Mouse (Mus musculus) intestine, embryonic 16.5 days (tissue): ENCODE measurements around the gene Gm28551. TPM values are rescaled to one million over a fixed set of nuclear protein-coding genes. Genes with fewer than 3 reads are reported as not detected.

Experiments used
- ATAC-seq: fragments of 200-750 bp; cut with Nextera tagmentation; 2 replicates; pipeline ENCODE4 v1.8.0; 2017; ENCODE audit warnings: moderate TSS enrichment, moderate library complexity
- H3K27ac ChIP-seq: fragments of 300-500 bp; sonication (generic); 2 replicates; pipeline ENCODE4 v1.5.1; 2014; ENCODE audit warnings: mild to moderate bottlenecking, low read length
- H3K27me3 ChIP-seq: fragments of 300-500 bp; sonication (generic); replicated peaks from 2 replicates; pipeline ENCODE4 v1.6.1; 2014; ENCODE audit warnings: low read length, control low read depth, mixed read lengths; ENCODE audit not compliant: control insufficient read depth, insufficient read depth
- H3K36me3 ChIP-seq: fragments of 300-500 bp; sonication (generic); 2 replicates; pipeline ENCODE4 v1.6.1; 2014; ENCODE audit warnings: low read length, control low read depth; ENCODE audit not compliant: control insufficient read depth, insufficient read depth
- H3K4me1 ChIP-seq: fragments of 300-500 bp; sonication (generic); 2 replicates; pipeline ENCODE4 v1.6.1; 2014; ENCODE audit warnings: low read length, control low read depth, mixed read lengths; ENCODE audit not compliant: control insufficient read depth, insufficient read depth
- H3K4me2 ChIP-seq: fragments of 300-500 bp; sonication (generic); 2 replicates; pipeline ENCODE4 v1.6.1; 2014; ENCODE audit warnings: low read depth, low read length, control low read depth
- H3K4me3 ChIP-seq: fragments of 300-500 bp; sonication (generic); 2 replicates; pipeline ENCODE4 v1.5.1; 2014; ENCODE audit warnings: mild to moderate bottlenecking, low read length
- H3K9ac ChIP-seq: fragments of 300-500 bp; sonication (generic); 2 replicates; pipeline ENCODE4 v1.6.1; 2014; ENCODE audit warnings: low read depth, low read length
- H3K9me3 ChIP-seq: fragments of 300-500 bp; sonication (generic); 2 replicates; pipeline ENCODE4 v1.6.1; 2016; ENCODE audit warnings: low read length, control low read depth; ENCODE audit not compliant: control insufficient read depth
- WGBS: fragments of 180-500 bp; shearing (Covaris S2); extraction: QIAGEN DNeasy Blood & Tissue Kit; methylation state at CpG from one replicate; pipeline ENCODE4 v1.1.7; 2014; 5-methylcytosine and 5-hydroxymethylcytosine counted together
- polyA plus RNA-seq: library from polyadenylated mRNA; unstranded; fragments of >200 nt; fragmentation: Nextera tagmentation; extraction: Ambion mirVana; gene quantifications from 2 replicates; pipeline ENCODE4 v1.2.1, GENCODE M21; 2015

Gm28551 gene
- polyA plus RNA-seq, 1 experiment from 2014 or later: 0.53 TPM

DNA sequence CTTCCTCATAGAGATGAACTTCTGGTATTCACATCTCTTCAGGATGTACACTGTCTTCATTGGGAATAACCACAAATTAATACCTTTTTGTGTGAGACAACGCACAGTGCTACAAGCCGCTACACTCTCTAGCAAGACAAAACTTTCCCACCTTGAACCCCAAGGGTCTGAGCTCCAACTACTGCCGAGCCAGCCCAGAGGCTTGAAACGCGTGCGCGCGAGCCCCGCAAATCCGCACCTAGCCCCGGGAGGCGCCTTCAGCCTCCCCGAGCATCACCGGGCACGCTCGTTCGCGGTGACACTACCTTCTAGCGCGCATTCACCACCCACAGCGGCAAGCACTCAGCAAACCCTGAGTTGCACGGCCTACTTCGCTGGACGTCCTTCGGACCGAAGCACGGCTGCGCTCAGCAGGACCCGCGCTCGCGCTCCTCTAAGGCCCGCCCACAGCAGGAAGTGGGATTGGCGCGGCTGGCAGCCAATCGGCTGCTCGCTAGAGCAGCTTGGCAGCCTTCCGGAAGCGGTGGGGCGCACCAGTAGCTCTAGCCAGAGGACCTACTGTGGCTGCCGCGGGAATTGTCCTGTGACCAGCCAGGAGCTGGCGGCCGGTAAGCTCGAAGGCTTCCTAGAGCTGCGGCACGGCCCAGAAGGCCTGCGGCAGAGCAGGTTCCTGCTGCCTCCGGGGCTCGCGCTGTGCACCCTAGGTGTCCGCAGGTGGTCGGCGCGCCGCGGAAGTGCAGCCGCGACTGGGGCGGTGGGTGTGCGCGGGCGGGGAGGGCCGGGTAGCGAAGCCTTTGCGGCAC is 55.7 kb downstream of the Gm28551 start, which contains the start of the genes Pms1, Ormdl1 and Gm28778:
TSS of gene Pms1 (minus strand) at position 438 of the 803 bp plus-strand sequence.
TSS of gene Ormdl1 (plus strand) at position 515 of the 803 bp plus-strand sequence.
TSS of gene Gm28778 (plus strand) at position 531 of the 803 bp plus-strand sequence.
- Histone ChIP-seq H3K27me3 (no peaks in the 10 kb centered on the region), H3K4me1 (peaks cover 3% of the 10 kb centered on the region; the same call in 1 of the 2 replicates), H3K9me3 (no peaks in the 10 kb centered on the region), H3K4me3 (peak within 1 kb of the TSS; percentile 90), H3K27ac (peak within 1 kb of the TSS; percentile 93), H3K4me2 (peak within 1 kb of the TSS; percentile 71), H3K9ac (peak within 1 kb of the TSS; percentile 93), H3K36me3 (no peaks in the 10 kb centered on the region)
- ATAC-seq: peak; percentile 100
- under 1% methylated on average over 66 of the region's 66 CpGs for WGBS

DNA sequence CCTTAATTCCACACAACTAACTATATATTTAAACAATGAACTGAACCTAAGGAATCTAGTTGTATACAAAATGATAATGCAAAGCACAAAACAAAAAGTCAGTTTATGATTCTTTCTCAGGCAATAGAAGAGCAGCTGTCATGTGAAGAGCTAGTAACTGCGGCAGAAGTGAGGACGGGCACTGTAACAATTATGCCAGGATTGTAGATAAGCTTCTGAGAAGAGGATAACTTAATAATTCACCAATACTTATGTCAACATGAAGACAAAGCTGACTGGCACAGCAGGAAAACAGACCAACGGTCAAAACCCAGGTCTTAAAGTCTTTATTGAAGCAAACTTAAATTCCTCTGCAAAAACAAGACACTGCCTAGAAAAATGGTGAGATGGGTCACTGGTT is 61.3 kb downstream of the Gm28551 start:
- H3K9me3 ChIP-seq: no peaks in the 10 kb centered on the region
- H3K36me3 ChIP-seq: 0 out of 2 replicates have a peak, but pooled peaks cover 3% of the 10 kb centered on the region
- no peak overlapping the region for H3K4me3 ChIP-seq
- H3K27me3 ChIP-seq: no peaks in the 10 kb centered on the region
- H3K4me2 ChIP-seq: no peak overlapping the region
- no peak overlapping the region for H3K27ac ChIP-seq
- ATAC-seq: 0 out of 2 replicates have a peak, but pooled peaks have one; percentile 56
- 63% methylated on average over 3 of the region's 3 CpGs for WGBS
- no peak overlapping the region for H3K9ac ChIP-seq
- no peaks in the 10 kb centered on the region for H3K4me1 ChIP-seq

Other genes starting within 250 kb of the Gm28551 start
- not detected in 2 replicates for gene 1700019A02Rik, start 165.0 kb downstream of the Gm28551 start, polyA plus RNA-seq
- 11.3 and 12.2 TPM in 2 replicates for gene Pms1, start 55.6 kb downstream of the Gm28551 start, polyA plus RNA-seq
- gene Ormdl1, start 55.6 kb downstream of the Gm28551 start, polyA plus RNA-seq: 54.6 and 54.8 TPM in 2 replicates
- gene Gm28778, start 55.6 kb downstream of the Gm28551 start, polyA plus RNA-seq: not detected in 2 replicates
- 25.2 and 25.7 TPM in 2 replicates for gene Osgepl1, start 39.0 kb downstream of the Gm28551 start, polyA plus RNA-seq
- 7.5 TPM in 1 of 2 replicates, not detected in the other for gene Asdurf, start within 50 bp of the Gm28551 start, polyA plus RNA-seq
- 67.5 and 69.7 TPM in 2 replicates for gene Asnsd1, start 85 bp upstream of the Gm28551 start, polyA plus RNA-seq